Mouse (Mus musculus) heart, embryonic 16.5 days (tissue): ENCODE results near the gene Tmem119. TPM values are rescaled to one million over a fixed set of nuclear protein-coding genes. Genes with fewer than 3 reads are reported as not detected.

Source experiments
- ATAC-seq: fragments of 200-750 bp; cut with Nextera tagmentation; replicated peaks from 2 replicates; pipeline ENCODE4 v1.8.0; 2017; ENCODE audit warnings: moderate number of reproducible peaks; ENCODE audit not compliant: insufficient read depth, low FRiP score; ENCODE audit errors: extremely low read depth
- H3K27ac ChIP-seq: fragments of 300-500 bp; sonication (generic); 2 replicates; pipeline ENCODE4 v1.5.1; 2014; ENCODE audit warnings: mild to moderate bottlenecking, low read length, control low read depth, moderate library complexity
- H3K27me3 ChIP-seq: fragments of 300-500 bp; sonication (generic); 2 replicates; pipeline ENCODE4 v1.6.1; 2014; ENCODE audit warnings: low read length, mixed read lengths; ENCODE audit not compliant: control insufficient read depth, insufficient read depth
- H3K36me3 ChIP-seq: fragments of 300-500 bp; sonication (generic); 2 replicates; pipeline ENCODE4 v1.6.1; 2014; ENCODE audit not compliant: control insufficient read depth, insufficient read depth
- H3K4me1 ChIP-seq: fragments of 300-500 bp; sonication (generic); 2 replicates; pipeline ENCODE4 v1.6.1; 2014; ENCODE audit warnings: low read length, mixed read lengths; ENCODE audit not compliant: control insufficient read depth, insufficient read depth
- H3K4me2 ChIP-seq: fragments of 300-500 bp; sonication (generic); 2 replicates; pipeline ENCODE4 v1.6.1; 2014; ENCODE audit warnings: low read depth, mild to moderate bottlenecking, control low read depth, low read length
- H3K4me3 ChIP-seq: fragments of 300-500 bp; sonication (generic); 2 replicates; pipeline ENCODE4 v1.5.1; 2014; ENCODE audit warnings: mild to moderate bottlenecking, control low read depth, low read length
- H3K9ac ChIP-seq: fragments of 300-500 bp; sonication (generic); 2 replicates; pipeline ENCODE4 v1.6.1; 2014; ENCODE audit warnings: low read length, control low read depth
- H3K9me3 ChIP-seq: fragments of 300-500 bp; sonication (generic); replicated peaks from 2 replicates; pipeline ENCODE4 v1.6.1; 2016; ENCODE audit warnings: low read length; ENCODE audit not compliant: control insufficient read depth
- WGBS: fragments of 180-500 bp; shearing (Covaris S2); extraction: QIAGEN DNeasy Blood & Tissue Kit; methylation state at CpG from one replicate; pipeline ENCODE4 v1.1.7; 2014; 5-methylcytosine and 5-hydroxymethylcytosine counted together
- polyA plus RNA-seq: library from polyadenylated mRNA; unstranded; fragments of >200 nt; fragmentation: Nextera tagmentation; extraction: Ambion mirVana; gene quantifications from 2 replicates; pipeline ENCODE4 v1.2.1, GENCODE M21; 2015

Tmem119 gene
- polyA plus RNA-seq, 1 experiment from 2014 or later: 22.4 TPM

- Histone ChIP-seq H3K4me2 (0 out of 2 replicates have a peak overlapping the region, but pooled peaks have one; percentile 0), H3K9ac (no peak overlapping the region), H3K27ac (no peak overlapping the region), H3K4me1 (no peaks in the 10 kb centered on the region), H3K27me3 (no peaks in the 10 kb centered on the region), H3K9me3 (no peaks in the 10 kb centered on the region), H3K36me3 (no peaks in the 10 kb centered on the region), H3K4me3 (peak overlapping the region; percentile 9; the same call in 1 of the 2 replicates)
- no peak for ATAC-seq
- 52% methylated on average over 4 of the region's 4 CpGs for WGBS
Measured at GRCm38 (mm10) chr5:113827991-113828411, 27.7 kb upstream of the Tmem119 start.

- WGBS: 82% methylated on average over 4 of the region's 4 CpGs
- H3K27ac ChIP-seq: no peak overlapping the region
- H3K4me2 ChIP-seq: no peak overlapping the region
- ATAC-seq: no peak
- H3K9ac ChIP-seq: no peak overlapping the region
- no peaks in the 10 kb centered on the region for H3K9me3 ChIP-seq
- H3K27me3 ChIP-seq: no peaks in the 10 kb centered on the region
- no peak overlapping the region for H3K4me3 ChIP-seq
- H3K36me3 ChIP-seq: no peaks in the 10 kb centered on the region
- no peaks in the 10 kb centered on the region for H3K4me1 ChIP-seq
Measured at GRCm38 (mm10) chr5:113826619-113827018, 26.3 kb upstream of the Tmem119 start.

GRCm38 (mm10) chr5:113825558-113825957, 25.2 kb upstream of the Tmem119 start:
- 70% methylated on average over 7 of the region's 7 CpGs for WGBS

GRCm38 (mm10) chr5:113824228-113824627, 23.9 kb upstream of the Tmem119 start:
- H3K9me3 ChIP-seq: no peaks in the 10 kb centered on the region
- no peak overlapping the region for H3K27ac ChIP-seq
- H3K27me3 ChIP-seq: no peaks in the 10 kb centered on the region; the same call in 1 of the 2 replicates
- H3K4me1 ChIP-seq: no peaks in the 10 kb centered on the region
- no peaks in the 10 kb centered on the region for H3K36me3 ChIP-seq
- 77% methylated on average over 4 of the region's 4 CpGs for WGBS
- H3K4me3 ChIP-seq: no peak overlapping the region
- H3K4me2 ChIP-seq: no peak overlapping the region
- H3K9ac ChIP-seq: no peak overlapping the region
- no peak for ATAC-seq

More at GRCm38 (mm10) chr5:113825558-113825957, 25.2 kb upstream of the Tmem119 start:
- H3K4me1 ChIP-seq: no peaks in the 10 kb centered on the region
- H3K4me3 ChIP-seq: no peak overlapping the region
- ATAC-seq: no peak
- H3K27me3 ChIP-seq: no peaks in the 10 kb centered on the region
- H3K9me3 ChIP-seq: no peaks in the 10 kb centered on the region
- no peak overlapping the region for H3K9ac ChIP-seq
- H3K36me3 ChIP-seq: no peaks in the 10 kb centered on the region
- H3K4me2 ChIP-seq: peak overlapping the region; percentile 23
- H3K27ac ChIP-seq: no peak overlapping the region

GRCm38 (mm10) chr5:113818572-113818971, 18.3 kb upstream of the Tmem119 start:
- H3K9ac ChIP-seq: no peak overlapping the region
- no peak overlapping the region for H3K27ac ChIP-seq
- no peaks in the 10 kb centered on the region for H3K4me1 ChIP-seq
- H3K4me2 ChIP-seq: no peak overlapping the region
- H3K36me3 ChIP-seq: no peaks in the 10 kb centered on the region
- no peaks in the 10 kb centered on the region; the same call in 1 of the 2 replicates for H3K27me3 ChIP-seq
- no peaks in the 10 kb centered on the region for H3K9me3 ChIP-seq
- no peak for ATAC-seq
- no peak overlapping the region for H3K4me3 ChIP-seq
- 70% methylated on average over 14 of the region's 14 CpGs for WGBS

GRCm38 (mm10) chr5:113815638-113816152, 15.4 kb upstream of the Tmem119 start:
- no peak overlapping the region for H3K4me3 ChIP-seq
- WGBS: 17% methylated on average over 15 of the region's 15 CpGs
- no peak overlapping the region for H3K4me2 ChIP-seq
- no peak overlapping the region for H3K27ac ChIP-seq
- H3K9me3 ChIP-seq: peaks cover 9% of the 10 kb centered on the region; the same call in 1 of the 2 replicates
- no peak for ATAC-seq
- H3K4me1 ChIP-seq: no peaks in the 10 kb centered on the region
- no peak overlapping the region for H3K9ac ChIP-seq
- H3K36me3 ChIP-seq: no peaks in the 10 kb centered on the region
- no peaks in the 10 kb centered on the region; the same call in 1 of the 2 replicates for H3K27me3 ChIP-seq

GRCm38 (mm10) chr5:113815041-113815389, 14.7 kb upstream of the Tmem119 start:
- Histone ChIP-seq H3K9ac (no peak overlapping the region), H3K4me3 (no peak overlapping the region), H3K27me3 (no peaks in the 10 kb centered on the region; the same call in 1 of the 2 replicates), H3K4me2 (no peak overlapping the region), H3K9me3 (peaks cover 9% of the 10 kb centered on the region; the same call in 1 of the 2 replicates), H3K36me3 (no peaks in the 10 kb centered on the region), H3K4me1 (no peaks in the 10 kb centered on the region), H3K27ac (no peak overlapping the region)
- 51% methylated on average over 11 of the region's 11 CpGs for WGBS
- no peak for ATAC-seq

GRCm38 (mm10) chr5:113814111-113815040, 14.1 kb upstream of the Tmem119 start:
- no peak overlapping the region for H3K9ac ChIP-seq
- H3K4me2 ChIP-seq: no peak overlapping the region
- H3K36me3 ChIP-seq: no peaks in the 10 kb centered on the region
- no peaks in the 10 kb centered on the region; the same call in 1 of the 2 replicates for H3K27me3 ChIP-seq
- no peak overlapping the region for H3K27ac ChIP-seq
- ATAC-seq: no peak
- H3K4me1 ChIP-seq: no peaks in the 10 kb centered on the region
- H3K9me3 ChIP-seq: peaks cover 9% of the 10 kb centered on the region; the same call in 1 of the 2 replicates
- no peak overlapping the region for H3K4me3 ChIP-seq
- 35% methylated on average over 27 of the region's 27 CpGs for WGBS

GRCm38 (mm10) chr5:113813608-113814007, 13.3 kb upstream of the Tmem119 start:
- no peak overlapping the region for H3K27ac ChIP-seq

More at GRCm38 (mm10) chr5:113813608-113814007, 13.3 kb upstream of the Tmem119 start:
- Histone ChIP-seq H3K9ac (no peak overlapping the region), H3K9me3 (peaks cover 9% of the 10 kb centered on the region; the same call in 1 of the 2 replicates), H3K27me3 (no peaks in the 10 kb centered on the region; the same call in 1 of the 2 replicates), H3K36me3 (no peaks in the 10 kb centered on the region), H3K4me1 (no peaks in the 10 kb centered on the region), H3K4me3 (no peak overlapping the region), H3K4me2 (no peak overlapping the region)
- no peak for ATAC-seq
- WGBS: 19% methylated on average over 9 of the region's 9 CpGs
